In genomic region chr3:122985183-122985944, GRCm38 (mm10) we compare ENCODE assay signal across 7 mouse cellular contexts. TPM values are rescaled to one million over a fixed set of nuclear protein-coding genes. Genes with fewer than 3 reads are reported as not detected.
DNase-seq lines count a peak whose midpoint lies in the region; ATAC-seq and TF ChIP-seq lines count a peak whose summit lies in the region.

No protein-coding gene starts in this region.

- no peaks in the 10 kb centered on the region for H3K4me1 ChIP-seq in hindbrain, embryonic 11.5 days (replicated peaks; ENCODE audit: control insufficient read depth, insufficient read depth, low read length)
- H3K4me1 ChIP-seq in midbrain, embryonic 15.5 days, result peaks cover 9% of the 10 kb centered on the region; the same call in 1 of the 2 replicates

- TF ChIP-seq CTCF in layer of hippocampus, adult 2 months (conservative IDR thresholded peaks at IDR 0.05), result no peak

- peak overlapping the region; percentile 91; the same call in 1 of the 2 replicates for H3K9ac ChIP-seq in hindbrain, embryonic 11.5 days (ENCODE audit: low read depth, low read length)
- peak overlapping the region; percentile 84 for H3K9ac ChIP-seq in midbrain, embryonic 15.5 days

- peak overlapping the region; percentile 54 for H3K4me2 ChIP-seq in hindbrain, embryonic 11.5 days (replicated peaks; ENCODE audit: low read depth, low read length)
- peak overlapping the region; percentile 53 for H3K4me2 ChIP-seq in midbrain, embryonic 15.5 days

- H3K4me3 ChIP-seq in layer of hippocampus, adult 2 months, result peak overlapping the region; percentile 93
- H3K4me3 ChIP-seq in hindbrain, embryonic 11.5 days (ENCODE audit: low read depth, low read length), result peak overlapping the region; percentile 71
- H3K4me3 ChIP-seq in midbrain, embryonic 15.5 days, result peak overlapping the region; percentile 86

- H3K27me3 ChIP-seq in hindbrain, embryonic 11.5 days (ENCODE audit: control insufficient read depth, insufficient read depth, low read length), result no peaks in the 10 kb centered on the region
- H3K27me3 ChIP-seq in midbrain, embryonic 15.5 days (replicated peaks), result no peaks in the 10 kb centered on the region

- no peak for ATAC-seq in hindbrain, embryonic 11.5 days (ENCODE audit: low FRiP score)
- no peak for ATAC-seq in midbrain, embryonic 15.5 days (replicated peaks)

- no peaks in the 10 kb centered on the region for H3K9me3 ChIP-seq in hindbrain, embryonic 11.5 days (ENCODE audit: control insufficient read depth, low read length)
- no peaks in the 10 kb centered on the region for H3K9me3 ChIP-seq in midbrain, embryonic 15.5 days

- WGBS in hindbrain, embryonic 11.5 days, result 22% methylated on average over 13 of the region's 13 CpGs
- 15% methylated on average over 13 of the region's 13 CpGs for WGBS in midbrain, embryonic 15.5 days

- no peak for DNase-seq in layer of hippocampus, adult 2 months (ENCODE audit: low spot score in 2 of 2)
- no peak for DNase-seq in layer of hippocampus, adult 9-10 months (ENCODE audit: low spot score)
- DNase-seq in c-Kit-positive CD71-negative TER-119-negative erythroid progenitor cells, embryonic 14.5 days (ENCODE audit: low read depth), result peak; percentile 17
- DNase-seq in hindbrain, embryonic 11.5 days (ENCODE audit: low spot score), result peak; percentile 39
- DNase-seq in urinary bladder, postnatal 25 days (ENCODE audit: low spot score), result no peak
- no peak for DNase-seq in retina, embryonic 14.5 days (ENCODE audit: low spot score)

- H3K36me3 ChIP-seq in hindbrain, embryonic 11.5 days (ENCODE audit: control insufficient read depth, insufficient read depth, low read length), result no peaks in the 10 kb centered on the region
- no peaks in the 10 kb centered on the region for H3K36me3 ChIP-seq in midbrain, embryonic 15.5 days (replicated peaks)

- peak overlapping the region; percentile 99 for H3K27ac ChIP-seq in layer of hippocampus, adult 2 months
- H3K27ac ChIP-seq in hindbrain, embryonic 11.5 days (ENCODE audit: low read depth, low read length), result no peak overlapping the region
- H3K27ac ChIP-seq in midbrain, embryonic 15.5 days, result peak overlapping the region; percentile 96

RNA-seq across cellular contexts. Expression of gene Usp53, which starts 1.1 kb away (rescaled TPM):
- total RNA-seq in layer of hippocampus, adult 2 months (2021), result 10 to 100 TPM; 27.3 to 29.1 TPM
- polyA plus RNA-seq in hindbrain, embryonic 11.5 days (2014; fragmentation: Nextera tagmentation; extraction: Ambion mirVana), result 5.0 and 10.9 TPM in 2 replicates
- 11.1 and 12.1 TPM in 2 replicates for polyA plus RNA-seq in midbrain, embryonic 15.5 days (2015; fragmentation: Nextera tagmentation; extraction: Ambion mirVana)

RNA-seq across cellular contexts. Expression of gene Myoz2, which starts 49.5 kb away (rescaled TPM):
- under 1 TPM in 1 of 2 experiments, not detected in 1; 0.74 TPM for total RNA-seq in layer of hippocampus, adult 2 months (2021)
- 0.62 and 0.95 TPM in 2 replicates for polyA plus RNA-seq in hindbrain, embryonic 11.5 days (2014; fragmentation: Nextera tagmentation; extraction: Ambion mirVana)
- polyA plus RNA-seq in midbrain, embryonic 15.5 days (2015; fragmentation: Nextera tagmentation; extraction: Ambion mirVana), result not detected in 2 replicates

Comparison
In these comparisons a context has a peak if more than half of its experiments do, and no peak if none do; other contexts are left out.
1. DNase-seq: peak in c-Kit-positive CD71-negative TER-119-negative erythroid progenitor cells, embryonic 14.5 days (single experiment) and hindbrain, embryonic 11.5 days (single experiment); none in layer of hippocampus, adult 2 months (0 of 2), layer of hippocampus, adult 9-10 months (single experiment), urinary bladder, postnatal 25 days (single experiment) and retina, embryonic 14.5 days (single experiment).
2. Peak in every context shown above with its lines, with median percentiles within 50 percentile points of each other: H3K4me3 ChIP-seq.